Mouse (Mus musculus) yolk sac, embryonic 10.5 days (tissue): ENCODE measurements around the gene Ppfia4.
"Not testable (repeated sequence)": the region's sequence is repeated elsewhere in the genome, so short reads cannot be mapped to it uniquely, and the experiment has no call there.

Experiments used
- DNase-seq: peaks from one replicate; pipeline ENCODE4 v3.0.0-alpha.2; 2017; ENCODE audit warnings: low spot score

Gene Ppfia4

DNA sequence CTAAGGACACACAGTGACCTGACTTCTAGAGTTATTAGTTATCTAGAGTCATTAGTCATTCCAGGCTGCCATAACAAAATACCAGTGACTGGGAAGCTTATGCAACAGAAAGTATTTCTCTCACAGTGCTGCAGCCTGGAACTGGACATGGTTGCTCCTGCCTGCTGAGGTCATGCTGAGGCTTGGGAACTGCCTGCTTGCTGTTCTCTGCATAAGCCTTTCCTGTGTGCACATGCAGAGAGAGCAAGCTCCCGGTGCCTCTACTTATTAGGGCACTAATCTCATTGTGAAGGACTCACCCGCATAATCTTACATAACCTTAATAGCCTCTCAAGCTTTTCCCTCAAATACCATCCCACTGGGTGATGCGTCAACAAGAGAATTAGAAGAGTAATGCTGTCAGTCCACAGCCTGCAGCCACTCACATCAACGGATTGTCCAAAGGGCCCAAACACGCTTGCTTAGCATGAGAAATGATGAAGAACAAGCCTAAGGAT, 59.9 kb downstream of the Ppfia4 start:
- DNase-seq: no peak

- no peak for DNase-seq
These were observed 62.7 kb downstream of the Ppfia4 start for GRCm38 (mm10) chr1:134270026-134270425.

DNA sequence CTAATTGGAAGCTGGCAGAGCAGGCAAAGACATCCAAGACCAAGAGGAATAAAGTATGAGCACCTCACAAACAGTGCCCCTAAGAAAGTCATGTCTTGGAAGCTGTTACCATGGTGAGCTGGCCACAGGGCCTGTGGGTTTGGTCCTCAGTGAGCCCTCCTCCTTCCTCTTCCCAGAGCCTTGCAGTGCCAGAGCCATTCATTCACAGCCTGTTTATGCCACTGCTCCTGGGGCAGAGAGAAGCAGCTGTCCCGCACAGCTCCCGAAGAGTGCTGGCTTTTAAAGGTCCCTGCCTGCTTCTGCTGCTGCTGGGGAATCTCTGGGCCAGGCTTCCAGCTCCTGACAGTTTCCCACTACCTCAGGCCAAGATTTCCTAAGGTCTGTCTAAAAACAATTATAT, 66.9 kb downstream of the Ppfia4 start:
- DNase-seq: no peak

DNA sequence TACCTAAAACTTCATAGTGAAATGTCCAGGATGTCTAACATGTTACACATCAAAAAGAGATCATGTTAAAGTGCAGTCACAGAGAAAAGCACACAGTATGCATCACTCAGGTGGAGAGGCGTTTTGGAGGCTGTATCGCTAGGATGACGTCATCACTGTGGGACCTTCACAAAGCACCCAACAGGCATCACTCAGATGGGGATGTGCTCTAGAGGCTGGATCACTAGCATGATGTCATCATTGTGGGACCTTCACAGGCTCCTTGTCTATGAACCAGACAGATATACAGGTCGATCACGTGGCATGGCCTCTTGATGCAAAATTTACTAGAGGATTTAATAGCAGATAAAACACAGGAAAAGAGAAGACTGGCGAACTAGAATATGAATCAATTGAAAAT, 68.4 kb downstream of the Ppfia4 start:
- DNase-seq: no peak

- not testable (repeated sequence) for DNase-seq
These were observed 83.0 kb downstream of the Ppfia4 start for GRCm38 (mm10) chr1:134249681-134250080.
